Mouse (Mus musculus): ENCODE measurements at regions not wholly inside any gene's neighbourhood (a gene's known extent, or its start where the extent isn't known, plus 50 kb on each side); places are given as distances from the start of the nearest gene placed in this dataset.

GRCm38 (mm10) chr5:144621967-144622366 is 76.3 kb downstream of the Nptx2 start:
- DNase-seq (ENCODE audit: low spot score in 2 of 2): no peak

GRCm38 (mm10) chr5:144623358-144623757 is 77.7 kb downstream of the Nptx2 start:
- DNase-seq (ENCODE audit: low spot score in 2 of 2): peak; percentile 62 to 74

GRCm38 (mm10) chr5:144632295-144632694 is 86.6 kb downstream of the Nptx2 start:
- peak; percentile 15 to 24 for DNase-seq (ENCODE audit: low spot score in 2 of 2)

GRCm38 (mm10) chr5:144638631-144639030 is 92.9 kb downstream of the Nptx2 start:
- no peak for DNase-seq (ENCODE audit: low spot score in 2 of 2)

DNA sequence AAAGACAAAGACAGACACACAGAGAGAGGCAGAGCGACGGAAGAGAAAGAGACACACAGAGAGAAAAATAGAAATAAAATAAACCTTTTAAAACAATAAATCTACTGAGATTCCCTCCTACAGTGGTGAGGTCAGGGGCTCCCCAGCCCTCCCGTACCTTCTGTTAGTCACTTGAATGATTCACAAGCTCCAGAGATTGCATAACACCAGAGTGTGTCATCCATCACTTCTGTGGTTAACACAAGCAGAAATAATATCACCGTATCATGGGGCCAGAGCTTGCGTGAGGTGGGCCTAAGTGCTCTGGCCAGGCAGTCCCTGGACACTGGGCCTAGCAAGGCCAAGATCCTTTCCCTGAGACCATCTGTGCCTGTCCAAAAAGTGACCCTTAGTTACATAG is 93.9 kb downstream of the Nptx2 start:
- no peak for DNase-seq (ENCODE audit: low spot score in 2 of 2)

GRCm38 (mm10) chr5:144642766-144643165 is 97.1 kb downstream of the Nptx2 start:
- no peak for DNase-seq (ENCODE audit: low spot score in 2 of 2)

- DNase-seq (ENCODE audit: low spot score in 2 of 2): no peak
Observed at GRCm38 (mm10) chr5:144643438-144643837, 97.7 kb downstream of the Nptx2 start.

- no peak for DNase-seq (ENCODE audit: low spot score in 2 of 2)
Observed at GRCm38 (mm10) chr5:144645367-144645766, 99.7 kb downstream of the Nptx2 start.

DNA sequence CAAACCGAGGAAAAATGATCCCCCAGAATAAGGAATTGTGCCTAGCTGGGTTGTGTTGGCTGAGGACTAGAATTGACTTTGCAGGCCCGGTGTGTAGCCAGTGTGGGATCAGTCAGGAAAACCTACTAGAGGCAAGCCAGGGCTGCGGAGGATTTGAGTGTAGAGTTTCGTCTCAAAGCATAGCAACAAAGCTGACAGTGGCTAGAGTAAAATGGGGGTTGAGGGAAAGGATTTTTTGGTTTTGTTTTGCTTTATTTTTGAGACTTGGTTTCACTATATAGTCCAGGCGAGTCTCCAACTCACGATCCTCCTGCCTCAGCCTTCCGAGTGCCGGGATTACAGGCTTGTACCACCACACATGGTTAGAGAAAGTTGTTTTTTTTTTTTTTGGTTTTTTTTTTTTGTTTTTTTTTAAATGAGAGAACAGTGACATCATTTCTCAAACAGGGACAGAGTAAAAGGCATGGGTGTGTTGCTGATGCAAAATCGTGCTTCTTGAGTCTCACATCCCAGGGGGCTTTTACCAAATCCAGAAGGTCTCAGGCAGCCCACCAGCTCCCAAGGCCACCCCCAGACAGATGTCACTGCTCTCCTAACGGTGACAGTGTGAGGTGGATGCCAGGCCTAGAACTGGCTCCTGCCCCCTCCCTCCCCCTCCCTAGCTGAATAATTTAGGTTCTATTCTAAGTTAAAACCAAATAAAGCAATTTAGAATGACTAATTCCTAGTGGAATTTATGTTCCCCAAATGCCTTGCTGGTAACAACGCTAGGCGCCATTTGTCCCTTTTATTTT is 101.8 kb downstream of the Nptx2 start:
- DNase-seq (ENCODE audit: low spot score in 2 of 2): peak; percentile 57 to 75

GRCm38 (mm10) chr5:144652231-144652630 is 106.5 kb downstream of the Nptx2 start:
- DNase-seq (ENCODE audit: low spot score in 2 of 2): no peak

GRCm38 (mm10) chr5:144662031-144662430 is 99.6 kb downstream of the Tmem130 start:
- no peak for DNase-seq (ENCODE audit: low spot score in 2 of 2)

DNA sequence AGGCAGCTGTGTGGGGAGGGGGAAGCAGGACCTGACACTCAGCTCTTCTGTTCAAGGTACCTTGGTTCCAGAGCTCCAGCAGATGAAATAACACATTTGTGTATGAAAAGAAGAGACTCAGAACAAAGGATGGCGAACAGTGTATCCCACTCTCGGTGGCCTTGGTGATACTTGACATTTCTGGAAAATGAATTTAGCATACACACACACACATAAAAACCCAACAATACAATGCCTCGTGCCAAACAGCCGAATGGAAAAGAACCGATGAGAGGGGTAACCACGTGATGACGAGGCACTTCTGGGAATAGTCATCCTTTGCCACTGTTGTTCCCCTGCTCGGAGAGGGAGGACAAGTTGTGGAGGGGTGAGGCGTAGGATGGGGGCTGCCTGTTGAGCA is 97.6 kb downstream of the Tmem130 start:
- DNase-seq (ENCODE audit: low spot score in 2 of 2): no peak

GRCm38 (mm10) chr5:144664571-144665295 is 96.9 kb downstream of the Tmem130 start:
- DNase-seq (ENCODE audit: low spot score in 2 of 2): no peak

DNA sequence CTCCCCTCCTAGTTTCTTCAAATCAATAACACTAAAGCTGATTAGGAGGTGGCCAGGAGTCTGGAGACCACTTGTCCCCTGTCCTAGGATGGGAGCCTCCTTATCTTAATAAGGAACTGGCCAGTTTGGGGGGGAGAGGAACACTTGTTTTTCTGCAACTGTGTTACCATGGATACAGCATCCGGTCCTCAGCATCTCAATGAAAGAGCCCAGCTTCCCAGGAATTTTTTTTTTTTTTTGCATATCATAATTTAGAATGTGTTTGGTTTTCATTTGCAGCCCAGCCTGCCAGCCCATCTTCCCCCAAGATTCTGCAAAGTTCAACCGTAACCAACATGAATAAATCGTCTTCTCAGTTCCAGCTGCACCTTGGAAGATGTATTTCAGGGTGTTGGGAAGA is 93.6 kb downstream of the Tmem130 start:
- no peak for DNase-seq (ENCODE audit: low spot score in 2 of 2)

DNA sequence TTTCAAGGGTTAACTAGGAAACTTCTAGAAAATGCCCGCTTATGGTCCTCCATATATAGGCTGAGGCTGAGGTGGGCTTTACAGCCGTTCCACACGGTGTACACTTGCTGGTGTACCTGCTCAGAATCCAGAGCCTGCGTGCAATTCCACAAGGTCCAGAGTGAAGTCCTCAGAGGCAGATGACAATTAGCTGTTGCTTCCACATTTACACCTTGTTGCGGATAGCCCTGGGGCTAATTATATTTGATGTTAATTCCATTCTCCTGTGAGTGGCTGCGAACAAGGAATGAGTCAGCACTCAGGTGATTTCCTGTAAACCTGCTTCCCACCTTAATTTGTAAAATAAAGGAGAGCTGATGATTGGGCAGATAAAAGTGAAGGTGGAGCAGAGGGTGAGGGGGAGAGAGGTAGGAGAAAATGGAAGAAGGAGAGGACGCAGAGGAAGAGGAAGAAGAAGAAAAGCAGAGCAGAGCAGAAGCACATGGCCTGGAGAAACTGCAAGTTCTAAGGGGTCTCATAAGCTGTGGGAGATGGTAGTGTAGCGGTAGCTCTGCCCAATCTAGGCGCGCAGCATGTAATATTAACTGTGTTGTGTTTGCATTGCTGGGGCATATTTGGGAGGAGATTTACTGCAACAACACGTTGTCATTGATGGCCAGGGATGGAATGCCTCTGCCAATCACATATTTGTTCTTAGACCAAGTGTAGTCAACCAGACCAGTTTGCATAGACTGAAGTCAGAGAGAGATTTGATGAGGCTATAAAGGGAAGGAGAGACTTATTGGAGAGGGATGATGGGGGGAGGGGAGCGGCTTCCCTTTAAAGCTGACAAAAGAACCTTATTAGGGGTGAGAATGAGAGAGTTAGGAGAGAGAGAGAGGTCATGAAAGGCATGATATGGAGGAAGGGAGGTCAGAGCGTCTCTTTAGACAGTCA is 82.5 kb downstream of the Tmem130 start:
- no peak for DNase-seq (ENCODE audit: low spot score in 2 of 2)

DNA sequence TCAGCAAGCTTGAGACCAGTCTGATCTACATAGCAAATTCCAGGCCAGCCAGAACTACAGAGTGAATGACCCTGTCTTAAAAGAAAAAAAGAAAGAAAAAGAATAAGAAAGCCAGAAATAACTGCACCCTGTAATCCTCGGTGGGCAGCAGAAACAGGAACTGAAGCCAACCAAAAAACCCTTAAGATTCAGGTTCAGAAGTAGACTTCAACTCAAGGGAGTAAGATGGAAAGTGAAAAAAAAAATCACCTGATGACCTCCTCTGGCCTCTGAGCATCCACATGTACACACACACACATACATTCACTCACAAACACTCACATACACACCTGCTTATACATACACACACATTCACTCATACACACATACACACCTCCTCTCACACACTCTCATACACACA is 77.4 kb downstream of the Tmem130 start:
- no peak for DNase-seq (ENCODE audit: low spot score in 2 of 2)
